Mouse (Mus musculus) thymus, adult 2 months (tissue): ENCODE results near the gene Tspyl3.

Experiments used
- CTCF ChIP-seq: fragments of 200-500 bp; IDR thresholded peaks from 2 replicates; pipeline ENCODE4 v1.5.1; 2012; ENCODE audit warnings: mild to moderate bottlenecking, control low read depth, low read length, moderate library complexity, borderline replicate concordance; ENCODE audit not compliant: control insufficient read depth, poor library complexity, insufficient read depth; ENCODE audit errors: extremely low read depth
- POLR2A ChIP-seq: fragments of 200-500 bp; IDR thresholded peaks from 2 replicates; pipeline ENCODE4 v1.6.1; 2012; ENCODE audit warnings: mild to moderate bottlenecking, low read length, control low read depth, moderate library complexity; ENCODE audit not compliant: control insufficient read depth, poor library complexity, insufficient read depth; ENCODE audit errors: extremely low read depth

DNA sequence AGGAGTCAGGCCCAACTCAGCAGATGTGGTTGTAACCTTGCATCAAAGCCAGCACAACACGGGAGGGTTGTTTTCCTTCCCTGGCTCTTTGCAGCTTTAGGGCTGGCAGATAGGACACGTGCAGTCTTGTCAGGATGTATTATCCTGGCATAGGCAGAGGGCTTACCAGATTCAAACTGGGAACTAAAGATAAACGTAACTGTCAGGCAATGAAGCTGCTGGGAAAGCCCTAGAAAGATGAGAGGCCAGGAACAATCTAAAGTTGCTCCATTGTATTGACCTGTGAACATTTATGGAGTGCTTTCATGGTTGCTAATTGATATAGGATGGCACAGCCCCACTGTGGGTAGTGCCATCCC is 333 bp upstream of the Tspyl3 start:
- TF ChIP-seq CTCF, result no peak
- TF ChIP-seq POLR2A, result no peak
